Mouse (Mus musculus): ENCODE measurements around the gene Chid1.

GRCm38 (mm10) chr7:141525580-141525925, 14.1 kb downstream of the Chid1 start:
- TF ChIP-seq CTCF (IDR thresholded peaks at IDR 0.05; ENCODE audit: low read depth) (no peak), EP300 (IDR thresholded peaks at IDR 0.05; ENCODE audit: low read depth) (no peak)
